Mouse (Mus musculus) myocyte (in vitro differentiated cells): ENCODE measurements around the gene Borcs6.

Experiments used
- CEBPB ChIP-seq: IDR thresholded peaks from 2 replicates; pipeline ENCODE4 v1.6.1; 2011; ENCODE audit warnings: mild to moderate bottlenecking, moderate library complexity; ENCODE audit not compliant: poor library complexity, insufficient read depth, severe bottlenecking
- MYOD1 ChIP-seq, 3 experiments: IDR thresholded peaks; one replicate each; pipeline ENCODE4 v1.6.1; 2011; ENCODE audit warnings: control low read depth in 2 of 3, low read depth in 2 of 3, mild to moderate bottlenecking in 2 of 3, moderate library complexity in 1 of 3; ENCODE audit not compliant: insufficient read length in 2 of 3, control insufficient read depth in 1 of 3
- POLR2AphosphoS2 ChIP-seq: IDR thresholded peaks from one replicate; pipeline ENCODE4 v1.6.1; 2011; ENCODE audit warnings: low read depth, control low read depth; ENCODE audit not compliant: insufficient read length
- USF1 ChIP-seq: IDR thresholded peaks from one replicate; pipeline ENCODE4 v1.6.1; 2011; ENCODE audit warnings: low read depth, mild to moderate bottlenecking, control low read depth, moderate library complexity

DNA sequence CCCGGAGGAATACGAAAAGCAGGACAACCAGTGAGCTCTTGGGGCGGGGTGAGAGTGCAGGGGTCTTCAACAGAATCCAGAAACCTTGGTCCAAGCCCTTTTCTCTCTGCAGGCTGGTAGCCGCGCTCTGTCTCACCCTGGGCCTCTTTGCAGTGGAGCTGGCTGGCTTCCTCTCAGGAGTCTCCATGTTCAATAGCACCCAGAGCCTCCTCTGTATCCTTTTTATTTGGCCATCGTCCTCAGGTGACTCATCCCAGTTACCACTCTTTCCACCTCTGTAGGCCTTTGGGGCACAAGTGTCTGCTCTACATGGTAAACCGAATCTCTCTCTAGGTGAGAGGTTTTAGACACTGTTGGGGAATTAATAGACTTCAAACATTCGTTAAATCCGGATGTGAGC lies 11.7 kb downstream of the Borcs6 start:
- TF ChIP-seq MYOD1 (IDR thresholded peaks at IDR 0.05; ENCODE audit: control insufficient read depth in 1 of 3, insufficient read length in 2 of 3, low read depth in 2 of 3) = no peak
- TF ChIP-seq USF1 = no peak
- TF ChIP-seq POLR2AphosphoS2 = no peak
- no peak for TF ChIP-seq CEBPB
